Mouse (Mus musculus) left cerebral cortex, adult 2 months (tissue): ENCODE measurements around the gene Wrnip1. TPM values are rescaled to one million over a fixed set of nuclear protein-coding genes. Genes with fewer than 3 reads are reported as not detected.

Experiments used
- DNase-seq, 2 experiments: peaks; one replicate each; pipeline ENCODE4 v3.0.0; 2021 to 2022; ENCODE audit warnings: low spot score in 2 of 2, mixed read lengths in 1 of 2; ENCODE audit errors: extremely low spot score in 1 of 2
- H3K27ac ChIP-seq: fragments of 200-600 bp; 2 replicates; pipeline ENCODE4 v1.8.1; 2022
- H3K4me3 ChIP-seq: fragments of 200-600 bp; 2 replicates; pipeline ENCODE4 v1.8.1; 2022
- CTCF ChIP-seq: fragments of 200-600 bp; IDR thresholded peaks from 2 replicates; pipeline ENCODE4 v1.8.1; 2022; ENCODE audit warnings: antibody characterized with exemption, mild to moderate bottlenecking, moderate library complexity
- intact Hi-C: fragments of 180-260 bp; cut with DNase I; formaldehyde crosslinking; loops from one replicate; pipeline ENCODE4 v1.15.1; 2025
- total RNA-seq, 2 experiments: library from RNA; stranded (reverse); gene quantifications; 2 replicates each; pipeline ENCODE4 v1.2.3; 2021

Wrnip1 gene
- total RNA-seq, 2 experiments from 2014 or later, result 57.0 to 63.4 TPM

- Histone ChIP-seq H3K27ac (no peak overlapping the region), H3K4me3 (no peak overlapping the region)
- no peak for DNase-seq
- intact Hi-C loops, result no loop called here
- TF ChIP-seq CTCF, result no peak
Observed at GRCm38 (mm10) chr13:32819241-32819640, 17.4 kb downstream of the Wrnip1 start.

GRCm38 (mm10) chr13:32819926-32820325, 18.1 kb downstream of the Wrnip1 start:
- DNase-seq, result no peak
- TF ChIP-seq CTCF, result no peak
- intact Hi-C loops, result no loop called here
- Histone ChIP-seq H3K4me3 (no peak overlapping the region), H3K27ac (no peak overlapping the region)

- no peak for TF ChIP-seq CTCF
- H3K4me3 ChIP-seq, result no peak overlapping the region
- no peak for DNase-seq
- intact Hi-C loops, result no loop called here
- no peak overlapping the region for H3K27ac ChIP-seq
Observed at GRCm38 (mm10) chr13:32821671-32822070, 19.8 kb downstream of the Wrnip1 start.

GRCm38 (mm10) chr13:32823126-32823525, 21.3 kb downstream of the Wrnip1 start:
- Histone ChIP-seq H3K27ac (no peak overlapping the region), H3K4me3 (no peak overlapping the region)
- no peak for DNase-seq
- TF ChIP-seq CTCF, result no peak
- intact Hi-C loops, result no loop called here

- DNase-seq, result no peak
- intact Hi-C loops, result no loop called here
- Histone ChIP-seq H3K4me3 (no peak overlapping the region), H3K27ac (no peak overlapping the region)
- TF ChIP-seq CTCF, result no peak
Observed at GRCm38 (mm10) chr13:32824377-32825330, 22.8 kb downstream of the Wrnip1 start.

- H3K27ac ChIP-seq, result no peak overlapping the region
- no peak overlapping the region for H3K4me3 ChIP-seq
- intact Hi-C loops, result no loop called here
- DNase-seq, result no peak
- no peak for TF ChIP-seq CTCF
Observed at GRCm38 (mm10) chr13:32825546-32825945, 23.7 kb downstream of the Wrnip1 start.

GRCm38 (mm10) chr13:32827111-32827822, 25.4 kb downstream of the Wrnip1 start:
- peak; percentile 24 for TF ChIP-seq CTCF
- intact Hi-C loops, result no loop called here
- H3K27ac ChIP-seq, result no peak overlapping the region

GRCm38 (mm10) chr13:32827951-32828350, 26.1 kb downstream of the Wrnip1 start:
- intact Hi-C loops, result no loop called here
- no peak overlapping the region for H3K27ac ChIP-seq
- peak; percentile 74 for TF ChIP-seq CTCF
- peak; percentile 39 to 43 for DNase-seq
- no peak overlapping the region for H3K4me3 ChIP-seq

More at GRCm38 (mm10) chr13:32827111-32827822, 25.4 kb downstream of the Wrnip1 start:
- no peak for DNase-seq
- H3K4me3 ChIP-seq, result no peak overlapping the region

GRCm38 (mm10) chr13:32828886-32829285, 27.0 kb downstream of the Wrnip1 start:
- no peak overlapping the region for H3K4me3 ChIP-seq
- no peak for TF ChIP-seq CTCF
- no peak for DNase-seq
- H3K27ac ChIP-seq, result no peak overlapping the region
- intact Hi-C loops, result no loop called here

GRCm38 (mm10) chr13:32831505-32832273, 29.9 kb downstream of the Wrnip1 start:
- peak overlapping the region; percentile 78 for H3K27ac ChIP-seq
- no peak for TF ChIP-seq CTCF
- intact Hi-C loops, result no loop called here
- H3K4me3 ChIP-seq, result no peak overlapping the region
- no peak for DNase-seq

- no peak for DNase-seq
- no peak for TF ChIP-seq CTCF
- intact Hi-C loops, result no loop called here
- Histone ChIP-seq H3K4me3 (no peak overlapping the region), H3K27ac (peak overlapping the region; percentile 78)
Observed at GRCm38 (mm10) chr13:32832776-32833175, 30.9 kb downstream of the Wrnip1 start.
